Mouse (Mus musculus): ENCODE measurements around the gene Large1. TPM values are rescaled to one million over a fixed set of nuclear protein-coding genes. Genes with fewer than 3 reads are reported as not detected.

Gene Large1
- total RNA-seq, 1 experiment = 14.8 TPM

DNA sequence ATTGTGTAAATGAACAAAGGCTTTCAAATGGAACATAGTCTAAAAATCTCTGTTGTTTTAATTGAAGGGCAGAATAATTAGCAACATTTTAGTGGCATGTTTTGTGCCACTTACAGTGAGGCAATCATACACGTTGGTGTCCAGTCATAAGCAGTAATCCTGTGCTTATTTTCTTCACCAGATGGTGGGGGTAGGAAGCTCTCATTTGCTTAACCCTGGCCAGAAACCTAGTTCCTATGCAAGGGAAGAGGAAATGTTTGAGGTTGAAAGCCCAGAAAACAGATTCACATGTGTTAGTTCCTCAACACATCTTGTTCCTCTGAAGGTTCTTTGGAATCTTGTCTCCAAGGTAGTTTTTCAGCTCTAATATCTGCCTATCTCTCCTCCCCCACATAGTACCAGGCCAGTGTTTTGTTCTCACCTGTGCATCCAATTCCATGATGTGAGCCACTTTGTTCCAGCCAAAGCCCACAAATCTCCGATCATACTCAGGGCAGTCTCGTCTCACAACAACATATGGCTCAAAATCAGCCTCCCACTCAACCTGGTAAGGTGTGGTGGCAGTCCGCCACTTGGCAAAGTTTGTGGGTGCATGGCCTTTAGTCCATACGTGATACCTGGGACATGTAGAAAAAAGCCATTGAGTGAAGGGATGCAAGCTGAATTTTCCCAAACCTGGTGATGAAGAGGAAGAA, 535.5 kb downstream of the Large1 start:
- Histone ChIP-seq H3K27ac (ENCODE audit: insufficient read depth, low read depth, low read length, poor library complexity, severe bottlenecking) (no peak overlapping the region), H3K9me3 (ENCODE audit: control insufficient read depth, insufficient read depth, low read depth, low read length) (no peaks in the 10 kb centered on the region), H3K4me3 (ENCODE audit: insufficient read depth in 1 of 2, low read depth in 1 of 2, low read length in 2 of 2, poor library complexity in 1 of 2, severe bottlenecking in 1 of 2) (no peak overlapping the region), H3K36me3 (ENCODE audit: control insufficient read depth, insufficient read depth, low read length, poor library complexity, severe bottlenecking) (no peaks in the 10 kb centered on the region), H3K9ac (ENCODE audit: insufficient read depth, low read depth, low read length, poor library complexity, severe bottlenecking) (no peak overlapping the region), H3K4me1 (ENCODE audit: control insufficient read depth in 2 of 2, insufficient read depth in 2 of 2, low read length in 2 of 2, poor library complexity in 1 of 2) (no peaks in the 10 kb centered on the region)
- in situ Hi-C loops (cut with MboI; ENCODE audit: low sequenced_read_pairs in 2 of 2, unreplicated experiment in 2 of 2) = no loop called here
- DNase-seq (ENCODE audit: low read depth, low spot score) = no peak
- TF ChIP-seq CHD2 (IDR thresholded peaks at IDR 0.05; ENCODE audit: low read depth, low read length) = no peak
- no peak for TF ChIP-seq ZC3H11A (IDR thresholded peaks at IDR 0.05; ENCODE audit: borderline replicate concordance, low read depth, low read length)
- TF ChIP-seq HCFC1 (IDR thresholded peaks at IDR 0.05; ENCODE audit: borderline replicate concordance, insufficient read depth, low read length) = no peak
- no peak for TF ChIP-seq MAFK (IDR thresholded peaks at IDR 0.05; ENCODE audit: insufficient read depth, low read depth, low read length)
- TF ChIP-seq ZNF384 (IDR thresholded peaks at IDR 0.05; ENCODE audit: low read depth, low read length) = no peak

DNA sequence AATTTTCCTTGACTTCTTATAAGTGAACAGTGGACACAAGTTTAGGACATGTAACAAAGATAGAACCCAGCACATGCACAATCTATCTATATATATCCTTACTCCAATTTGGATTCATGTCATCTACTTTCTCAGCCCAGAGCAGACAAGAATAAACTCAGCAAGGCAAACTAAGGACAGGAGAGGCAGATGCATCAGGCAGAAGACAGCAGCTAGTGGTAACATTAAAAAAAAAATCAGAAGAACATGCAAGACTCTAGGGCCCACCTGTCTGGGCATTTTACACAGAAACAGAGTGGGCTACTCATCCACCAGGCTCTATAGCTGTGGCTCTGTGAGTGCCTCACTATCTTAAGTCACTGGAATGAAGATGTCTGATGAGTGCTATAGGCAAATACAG, 536.7 kb downstream of the Large1 start:
- no peak overlapping the region for H3K9ac ChIP-seq (ENCODE audit: insufficient read depth, low read depth, low read length, poor library complexity, severe bottlenecking)
- H3K4me1 ChIP-seq (ENCODE audit: control insufficient read depth in 2 of 2, insufficient read depth in 2 of 2, low read length in 2 of 2, poor library complexity in 1 of 2) = no peaks in the 10 kb centered on the region
- in situ Hi-C loops (cut with MboI; ENCODE audit: low sequenced_read_pairs in 2 of 2, unreplicated experiment in 2 of 2) = no loop called here
- H3K27ac ChIP-seq (ENCODE audit: insufficient read depth, low read depth, low read length, poor library complexity, severe bottlenecking) = no peak overlapping the region
- TF ChIP-seq CHD2 (IDR thresholded peaks at IDR 0.05; ENCODE audit: low read depth, low read length) = no peak
- no peak for TF ChIP-seq HCFC1 (IDR thresholded peaks at IDR 0.05; ENCODE audit: borderline replicate concordance, insufficient read depth, low read length)
- no peak for TF ChIP-seq ZC3H11A (IDR thresholded peaks at IDR 0.05; ENCODE audit: borderline replicate concordance, low read depth, low read length)
- no peak for TF ChIP-seq ZNF384 (IDR thresholded peaks at IDR 0.05; ENCODE audit: low read depth, low read length)
- TF ChIP-seq MAFK (IDR thresholded peaks at IDR 0.05; ENCODE audit: insufficient read depth, low read depth, low read length) = no peak
- no peaks in the 10 kb centered on the region for H3K36me3 ChIP-seq (ENCODE audit: control insufficient read depth, insufficient read depth, low read length, poor library complexity, severe bottlenecking)
- H3K9me3 ChIP-seq (ENCODE audit: control insufficient read depth, insufficient read depth, low read depth, low read length) = no peaks in the 10 kb centered on the region
- no peak overlapping the region for H3K4me3 ChIP-seq (ENCODE audit: insufficient read depth in 1 of 2, low read depth in 1 of 2, low read length in 2 of 2, poor library complexity in 1 of 2, severe bottlenecking in 1 of 2)
- DNase-seq (ENCODE audit: low read depth, low spot score) = no peak

DNA sequence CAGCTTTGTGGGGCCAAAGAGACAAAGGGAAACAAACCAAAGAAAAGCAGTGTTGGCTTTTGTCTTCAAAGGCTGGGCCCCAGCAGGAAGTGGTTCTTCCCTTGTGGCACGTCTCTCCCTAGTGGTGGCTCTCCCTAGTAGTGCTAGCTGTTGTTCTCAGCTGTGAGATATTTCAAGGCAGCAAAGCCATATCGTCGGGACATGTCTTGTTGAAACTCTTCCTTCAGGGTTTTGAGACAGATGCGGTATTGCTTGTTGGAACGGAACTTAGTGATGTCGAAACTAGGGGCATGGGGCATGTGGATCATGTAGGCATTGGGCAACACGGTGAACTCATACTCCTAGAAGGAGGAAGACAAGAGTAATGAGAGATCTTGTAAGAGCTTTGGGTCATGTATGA, 537.7 kb downstream of the Large1 start:
- no peak overlapping the region for H3K9ac ChIP-seq (ENCODE audit: insufficient read depth, low read depth, low read length, poor library complexity, severe bottlenecking)
- no peak for DNase-seq (ENCODE audit: low read depth, low spot score)
- no peaks in the 10 kb centered on the region for H3K36me3 ChIP-seq (ENCODE audit: control insufficient read depth, insufficient read depth, low read length, poor library complexity, severe bottlenecking)
- H3K4me3 ChIP-seq (ENCODE audit: insufficient read depth in 1 of 2, low read depth in 1 of 2, low read length in 2 of 2, poor library complexity in 1 of 2, severe bottlenecking in 1 of 2) = no peak overlapping the region
- TF ChIP-seq CHD2 (IDR thresholded peaks at IDR 0.05; ENCODE audit: low read depth, low read length) (no peak), MAFK (IDR thresholded peaks at IDR 0.05; ENCODE audit: insufficient read depth, low read depth, low read length) (no peak), ZC3H11A (IDR thresholded peaks at IDR 0.05; ENCODE audit: borderline replicate concordance, low read depth, low read length) (no peak), ZNF384 (IDR thresholded peaks at IDR 0.05; ENCODE audit: low read depth, low read length) (no peak), HCFC1 (IDR thresholded peaks at IDR 0.05; ENCODE audit: borderline replicate concordance, insufficient read depth, low read length) (no peak)
- H3K4me1 ChIP-seq (ENCODE audit: control insufficient read depth in 2 of 2, insufficient read depth in 2 of 2, low read length in 2 of 2, poor library complexity in 1 of 2) = no peaks in the 10 kb centered on the region
- no peak overlapping the region for H3K27ac ChIP-seq (ENCODE audit: insufficient read depth, low read depth, low read length, poor library complexity, severe bottlenecking)
- in situ Hi-C loops (cut with MboI; ENCODE audit: low sequenced_read_pairs in 2 of 2, unreplicated experiment in 2 of 2) = no loop called here
- H3K9me3 ChIP-seq (ENCODE audit: control insufficient read depth, insufficient read depth, low read depth, low read length) = no peaks in the 10 kb centered on the region

DNA sequence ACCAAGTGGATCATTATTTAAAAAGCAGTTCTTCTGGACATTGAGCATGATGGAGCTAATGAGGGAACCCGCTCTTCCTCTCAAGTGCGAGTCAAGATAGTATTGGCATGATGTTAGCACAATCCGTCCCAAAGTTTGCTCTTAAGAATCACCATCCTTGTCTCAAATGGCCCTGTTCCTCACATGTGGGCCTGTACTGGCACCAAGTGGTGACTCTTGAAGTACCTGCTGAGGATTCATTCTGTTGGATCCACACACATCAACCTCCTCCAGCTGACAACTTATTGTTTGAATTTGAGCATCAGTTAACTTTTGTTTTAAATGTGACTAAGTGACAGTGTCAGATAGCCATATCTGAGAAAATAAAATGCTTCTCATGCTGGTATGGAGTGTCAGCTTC, 540.6 kb downstream of the Large1 start:
- Histone ChIP-seq H3K4me1 (ENCODE audit: control insufficient read depth in 2 of 2, insufficient read depth in 2 of 2, low read length in 2 of 2, poor library complexity in 1 of 2) (no peaks in the 10 kb centered on the region), H3K36me3 (ENCODE audit: control insufficient read depth, insufficient read depth, low read length, poor library complexity, severe bottlenecking) (no peaks in the 10 kb centered on the region), H3K9me3 (ENCODE audit: control insufficient read depth, insufficient read depth, low read depth, low read length) (no peaks in the 10 kb centered on the region), H3K9ac (ENCODE audit: insufficient read depth, low read depth, low read length, poor library complexity, severe bottlenecking) (no peak overlapping the region), H3K27ac (ENCODE audit: insufficient read depth, low read depth, low read length, poor library complexity, severe bottlenecking) (no peak overlapping the region), H3K4me3 (ENCODE audit: insufficient read depth in 1 of 2, low read depth in 1 of 2, low read length in 2 of 2, poor library complexity in 1 of 2, severe bottlenecking in 1 of 2) (no peak overlapping the region)
- TF ChIP-seq ZC3H11A (IDR thresholded peaks at IDR 0.05; ENCODE audit: borderline replicate concordance, low read depth, low read length) (no peak), MAFK (IDR thresholded peaks at IDR 0.05; ENCODE audit: insufficient read depth, low read depth, low read length) (no peak), ZNF384 (IDR thresholded peaks at IDR 0.05; ENCODE audit: low read depth, low read length) (no peak), CHD2 (IDR thresholded peaks at IDR 0.05; ENCODE audit: low read depth, low read length) (no peak), HCFC1 (IDR thresholded peaks at IDR 0.05; ENCODE audit: borderline replicate concordance, insufficient read depth, low read length) (no peak)
- no peak for DNase-seq (ENCODE audit: low read depth, low spot score)
- in situ Hi-C loops (cut with MboI; ENCODE audit: low sequenced_read_pairs in 2 of 2, unreplicated experiment in 2 of 2) = no loop called here
